Mouse (Mus musculus) B cell, adult 67 days (primary cell): ENCODE data around the gene Tmem254b. TPM values are rescaled to one million over a fixed set of nuclear protein-coding genes. Genes with fewer than 3 reads are reported as not detected.

Experiments
- total RNA-seq, 2 experiments: library from RNA; stranded (reverse); gene quantifications; 4 replicates each; pipeline ENCODE4 v1.2.4; 2023

Gene Tmem254b
- 1 to 10 TPM; 5.0 to 6.7 TPM for total RNA-seq

DNA sequence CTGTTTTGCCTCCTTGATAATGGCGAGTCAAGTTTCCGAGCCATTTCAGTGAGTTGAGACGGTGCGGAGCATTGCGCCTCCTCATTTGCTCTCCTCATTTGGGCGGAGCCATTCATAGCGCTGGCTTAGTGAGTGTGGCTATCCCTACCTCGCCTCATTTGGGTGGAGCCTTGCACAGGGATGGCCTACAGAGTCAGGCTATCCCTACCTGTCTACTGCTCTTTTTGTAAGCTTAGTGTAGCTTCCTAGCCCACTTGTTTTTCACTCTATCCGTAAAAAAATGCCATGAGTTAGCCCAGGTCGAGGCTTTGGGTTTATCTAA, at the start of gene Tmem254b:
Gene Tmem254b (minus strand): TSS at position 116 of the 322 bp plus-strand sequence.

DNA sequence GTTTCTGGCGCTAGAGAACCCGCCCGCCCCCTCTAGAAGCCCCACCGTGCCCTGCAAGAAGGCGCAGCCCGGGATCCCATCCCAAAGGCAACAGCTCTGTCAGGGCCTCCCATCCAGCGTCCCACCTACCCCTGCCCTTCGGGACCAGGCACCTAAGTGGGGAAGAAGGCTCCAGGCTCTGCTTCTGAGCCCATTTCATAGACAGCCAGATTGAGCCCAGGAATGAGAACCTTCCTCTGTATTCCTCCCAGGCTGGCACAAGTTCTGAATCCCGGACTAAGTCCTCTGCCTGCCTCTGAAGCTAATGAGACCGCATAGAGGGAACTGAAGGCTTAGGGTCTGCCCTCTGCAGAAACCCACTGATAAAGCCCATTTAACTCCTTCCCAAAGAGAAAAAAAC, 24.5 kb downstream of the Tmem254b start, which contains the start of gene Plac9b:
Gene Plac9b (minus strand): TSS at position 101 of the 400 bp plus-strand sequence.

Other genes starting within 250 kb of the Tmem254b start
- not detected for gene Duxbl1, start 228.5 kb downstream of the Tmem254b start, total RNA-seq
- not detected for gene Gm9780, start 164.3 kb downstream of the Tmem254b start, total RNA-seq
- 10 to 100 TPM; 19.5 to 19.8 TPM for gene Tmem254c, start 139.7 kb downstream of the Tmem254b start, total RNA-seq
- gene Cphx2, start 125.5 kb downstream of the Tmem254b start, total RNA-seq = not detected
- gene Cphx3, start 124.7 kb downstream of the Tmem254b start, total RNA-seq = not detected
- gene Duxbl2, start 88.7 kb downstream of the Tmem254b start, total RNA-seq = not detected
- gene Plac9b, start 24.6 kb downstream of the Tmem254b start, total RNA-seq = not detected
- gene Duxbl3, start 50.9 kb upstream of the Tmem254b start, total RNA-seq = not detected